Mouse (Mus musculus) heart, postnatal 0 days (tissue): Measurements from ENCODE around the gene Ppp1r8. TPM values are rescaled to one million over a fixed set of nuclear protein-coding genes. Genes with fewer than 3 reads are reported as not detected.
"Not testable (repeated sequence)": the region's sequence is repeated elsewhere in the genome, so short reads cannot be mapped to it uniquely, and the experiment has no call there.

Source experiments
- ATAC-seq: fragments of 200-750 bp; cut with Nextera tagmentation; 2 replicates; pipeline ENCODE4 v1.8.0; 2017; ENCODE audit warnings: low read depth, moderate number of reproducible peaks, moderate library complexity; ENCODE audit not compliant: insufficient read depth
- DNase-seq: peaks from one replicate; pipeline ENCODE4 v3.0.0-alpha.2; 2016; ENCODE audit warnings: low spot score
- H3K27ac ChIP-seq: fragments of 300-500 bp; sonication (generic); 2 replicates; pipeline ENCODE4 v1.5.1; 2014; ENCODE audit warnings: low read depth, mild to moderate bottlenecking
- H3K27me3 ChIP-seq: fragments of 300-500 bp; sonication (generic); 2 replicates; pipeline ENCODE4 v1.6.1; 2014; ENCODE audit warnings: low read length, mixed read lengths; ENCODE audit not compliant: control insufficient read depth, insufficient read depth
- H3K36me3 ChIP-seq: fragments of 300-500 bp; sonication (generic); replicated peaks from 2 replicates; pipeline ENCODE4 v1.6.1; 2014; ENCODE audit warnings: low read length, mixed read lengths; ENCODE audit not compliant: control insufficient read depth, insufficient read depth
- H3K4me1 ChIP-seq: fragments of 300-500 bp; sonication (generic); 2 replicates; pipeline ENCODE4 v1.6.1; 2014; ENCODE audit warnings: antibody characterized with exemption; ENCODE audit not compliant: control insufficient read depth, insufficient read depth
- H3K4me2 ChIP-seq: fragments of 300-500 bp; sonication (generic); 2 replicates; pipeline ENCODE4 v1.6.1; 2014; ENCODE audit warnings: low read depth, mild to moderate bottlenecking, low read length, moderate library complexity
- H3K4me3 ChIP-seq: fragments of 300-500 bp; sonication (generic); 2 replicates; pipeline ENCODE4 v1.5.1; 2014; ENCODE audit warnings: low read depth, low read length
- H3K9ac ChIP-seq: fragments of 300-500 bp; sonication (generic); replicated peaks from 2 replicates; pipeline ENCODE4 v1.6.1; 2014; ENCODE audit warnings: low read depth, low read length, mixed read lengths
- H3K9me3 ChIP-seq: fragments of 300-500 bp; sonication (generic); replicated peaks from 2 replicates; pipeline ENCODE4 v1.6.1; 2016; ENCODE audit warnings: low read length; ENCODE audit not compliant: control insufficient read depth
- CTCF ChIP-seq: IDR thresholded peaks from 2 replicates; pipeline ENCODE4 v1.5.1; 2016; ENCODE audit warnings: antibody characterized with exemption, control low read depth, low read depth
- EP300 ChIP-seq: IDR thresholded peaks from 2 replicates; pipeline ENCODE4 v1.6.1; 2016; ENCODE audit warnings: antibody characterized with exemption, low read depth
- WGBS: fragments of 180-500 bp; shearing (Covaris S2); extraction: QIAGEN DNeasy Blood & Tissue Kit; methylation state at CpG from one replicate; pipeline ENCODE4 v1.1.7; 2014; 5-methylcytosine and 5-hydroxymethylcytosine counted together
- polyA plus RNA-seq: library from polyadenylated mRNA; unstranded; fragments of >200 nt; fragmentation: Nextera tagmentation; extraction: Ambion mirVana; gene quantifications from 2 replicates; pipeline ENCODE4 v1.2.1, GENCODE M21; 2015
- total RNA-seq: library from RNA; depleted of rRNA; stranded (reverse); fragments of >200 nt; gene quantifications from 2 replicates; pipeline ENCODE4 v1.2.3, GENCODE M21; 2014; ENCODE audit warnings: low replicate concordance

The Ppp1r8 gene
- total and polyA plus RNA-seq, 2 experiments from 2014 or later: 17.3 to 46.2 TPM

- Histone ChIP-seq H3K36me3 (no peaks in the 10 kb centered on the region), H3K27me3 (no peaks in the 10 kb centered on the region), H3K4me2 (peak overlapping the region; percentile 36; the same call in 1 of the 2 replicates), H3K4me3 (no peak overlapping the region), H3K9ac (no peak overlapping the region), H3K4me1 (no peaks in the 10 kb centered on the region), H3K9me3 (no peaks in the 10 kb centered on the region), H3K27ac (peak overlapping the region; percentile 71)
- 55% methylated on average over 16 of the region's 16 CpGs for WGBS
- TF ChIP-seq EP300 (no peak), CTCF (no peak)
- DNase-seq (no peak), ATAC-seq (peak; percentile 63)
Observed at GRCm38 (mm10) chr4:132802171-132802637, 40.8 kb downstream of the Ppp1r8 start.

- H3K4me2 ChIP-seq: no peak overlapping the region
- no peak overlapping the region for H3K4me3 ChIP-seq
- no peak for ATAC-seq
- no peak for DNase-seq
- peak overlapping the region; percentile 71 for H3K27ac ChIP-seq
- no peak for TF ChIP-seq EP300
- TF ChIP-seq CTCF: no peak
- H3K9ac ChIP-seq: no peak overlapping the region
- no peaks in the 10 kb centered on the region for H3K9me3 ChIP-seq
- no peaks in the 10 kb centered on the region for H3K36me3 ChIP-seq
- WGBS: 86% methylated on average over 18 of the region's 18 CpGs
- no peaks in the 10 kb centered on the region for H3K4me1 ChIP-seq
- H3K27me3 ChIP-seq: no peaks in the 10 kb centered on the region
Observed at GRCm38 (mm10) chr4:132801176-132802077, 41.5 kb downstream of the Ppp1r8 start.

GRCm38 (mm10) chr4:132799845-132800244 lies 43.1 kb downstream of the Ppp1r8 start:
- H3K4me2 ChIP-seq: no peak overlapping the region
- no peak for TF ChIP-seq EP300
- no peak for TF ChIP-seq CTCF
- H3K9ac ChIP-seq: no peak overlapping the region
- no peak for DNase-seq
- no peaks in the 10 kb centered on the region for H3K36me3 ChIP-seq
- WGBS: 76% methylated on average over 4 of the region's 4 CpGs
- peaks cover 5% of the 10 kb centered on the region; the same call in 1 of the 2 replicates for H3K27me3 ChIP-seq
- H3K4me3 ChIP-seq: no peak overlapping the region
- H3K27ac ChIP-seq: no peak overlapping the region
- ATAC-seq: no peak
- no peaks in the 10 kb centered on the region for H3K9me3 ChIP-seq
- H3K4me1 ChIP-seq: no peaks in the 10 kb centered on the region

GRCm38 (mm10) chr4:132798666-132799065 lies 44.3 kb downstream of the Ppp1r8 start:
- H3K36me3 ChIP-seq, H3K9me3 ChIP-seq, H3K27ac ChIP-seq, H3K4me3 ChIP-seq, ATAC-seq, H3K4me2 ChIP-seq, H3K9ac ChIP-seq, H3K4me1 ChIP-seq, H3K27me3 ChIP-seq, DNase-seq: not testable (repeated sequence)
- 80% methylated on average over 3 of the region's 3 CpGs for WGBS

- no peak for TF ChIP-seq EP300
- TF ChIP-seq CTCF: no peak
Observed at GRCm38 (mm10) chr4:132798028-132798427, 44.9 kb downstream of the Ppp1r8 start.

More at GRCm38 (mm10) chr4:132798028-132798427, 44.9 kb downstream of the Ppp1r8 start:
- ATAC-seq (no peak), DNase-seq (no peak)
- Histone ChIP-seq H3K4me3 (no peak overlapping the region), H3K9ac (no peak overlapping the region), H3K27me3 (peaks cover 7% of the 10 kb centered on the region; the same call in 1 of the 2 replicates), H3K27ac (no peak overlapping the region), H3K4me1 (no peaks in the 10 kb centered on the region), H3K9me3 (no peaks in the 10 kb centered on the region), H3K36me3 (no peaks in the 10 kb centered on the region), H3K4me2 (no peak overlapping the region)
- WGBS: 50% methylated on average over 4 of the region's 4 CpGs
